Mouse (Mus musculus) retina, embryonic 14.5 days (tissue): Measurements from ENCODE around the gene Myt1.
"Not testable (repeated sequence)": the region's sequence is repeated elsewhere in the genome, so short reads cannot be mapped to it uniquely, and the experiment has no call there.

Experiments
- DNase-seq: peaks from one replicate; pipeline ENCODE4 v3.0.0-alpha.2; 2015; ENCODE audit warnings: low spot score

The Myt1 gene

GRCm38 (mm10) chr2:181781421-181781820, 18.3 kb downstream of the Myt1 start:
- DNase-seq = no peak

GRCm38 (mm10) chr2:181787852-181788251, 24.7 kb downstream of the Myt1 start:
- DNase-seq = no peak

GRCm38 (mm10) chr2:181789396-181789795, 26.3 kb downstream of the Myt1 start:
- no peak for DNase-seq

GRCm38 (mm10) chr2:181793186-181793585, 30.1 kb downstream of the Myt1 start:
- not testable (repeated sequence) for DNase-seq

GRCm38 (mm10) chr2:181795641-181796130, 32.6 kb downstream of the Myt1 start:
- peak; percentile 16 for DNase-seq

GRCm38 (mm10) chr2:181797672-181798071, 34.5 kb downstream of the Myt1 start:
- DNase-seq = no peak

GRCm38 (mm10) chr2:181829032-181829650, 66.0 kb downstream of the Myt1 start:
- DNase-seq = no peak

GRCm38 (mm10) chr2:181832745-181833144, 69.6 kb downstream of the Myt1 start:
- no peak for DNase-seq

GRCm38 (mm10) chr2:181837372-181838292, 74.5 kb downstream of the Myt1 start, which contains the start of gene Pcmtd2:
Pcmtd2 (plus strand) TSS chr2:181837854.
- DNase-seq = peak; percentile 97

- DNase-seq = peak; percentile 39
Measured at GRCm38 (mm10) chr2:181838293-181838680, 75.2 kb downstream of the Myt1 start.

- no peak for DNase-seq
Measured at GRCm38 (mm10) chr2:181845709-181846394, 82.7 kb downstream of the Myt1 start.

- peak; percentile 96 for DNase-seq
Measured at GRCm38 (mm10) chr2:181863791-181864535, 100.8 kb downstream of the Myt1 start, which contains the start of gene Polr3k. Polr3k (plus strand) TSS chr2:181864337.

- no peak for DNase-seq
Measured at GRCm38 (mm10) chr2:181864536-181864860, 101.4 kb downstream of the Myt1 start.

GRCm38 (mm10) chr2:181866931-181867330, 103.8 kb downstream of the Myt1 start:
- peak; percentile 84 for DNase-seq

- DNase-seq = no peak
Measured at GRCm38 (mm10) chr2:181871039-181871438, 107.9 kb downstream of the Myt1 start.
